Comparison of ENCODE assay signal across 14 mouse cellular contexts in the genomic region with DNA sequence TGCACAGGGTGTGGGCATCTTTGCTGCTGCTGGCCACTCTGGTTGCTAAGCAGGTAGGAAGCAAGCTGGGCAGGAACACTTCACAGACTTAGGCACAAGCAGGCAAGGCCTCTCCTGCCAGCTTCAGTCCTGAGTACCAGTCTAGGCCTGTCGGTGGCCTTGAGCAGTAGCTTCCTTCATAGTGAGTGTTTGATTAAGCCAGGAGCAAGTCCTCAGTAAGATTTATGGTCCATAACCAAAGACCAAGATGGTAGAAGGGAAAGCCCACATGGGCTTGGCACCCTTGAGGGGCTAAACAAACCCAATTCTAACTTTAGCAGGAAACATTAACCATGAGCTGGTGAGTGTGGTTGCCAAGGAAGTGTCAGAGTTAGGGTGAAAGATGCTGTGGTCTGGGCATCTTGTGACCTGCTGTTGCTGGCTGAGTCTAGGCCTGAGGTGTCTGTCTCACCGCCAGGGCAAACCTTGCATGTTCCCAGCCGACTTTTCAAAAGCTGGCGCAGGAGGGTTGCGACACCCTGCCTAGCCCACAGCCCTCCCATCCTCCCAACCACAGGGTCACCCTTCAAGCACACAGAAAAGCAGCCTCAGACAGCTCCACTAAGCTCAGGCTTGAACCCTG. TPM values are rescaled to one million over a fixed set of nuclear protein-coding genes. Genes with fewer than 3 reads are reported as not detected.
DNase-seq lines count a peak whose midpoint lies in the region; ATAC-seq lines count a peak whose summit lies in the region.
"Had no signal": no experiment of that assay in that cellular context is flagged by ENCODE, and none has a peak within 500 bp of the region (broad histone marks: within the 10 kb centered on the region; RNA-seq: fewer than 3 reads in every experiment).

No protein-coding gene starts in this region.

- ATAC-seq in heart, embryonic 16.5 days (replicated peaks; ENCODE audit: extremely low read depth, insufficient read depth, low FRiP score): 0 out of 2 replicates have a peak, but pooled peaks have one; percentile 24
- ATAC-seq: hindbrain, postnatal 0 days had no signal

- no peak overlapping the region for H3K4me3 ChIP-seq in heart, embryonic 16.5 days (ENCODE audit: low read length)
- H3K4me3 ChIP-seq: limb, embryonic 10.5 days had no signal

- 84% methylated on average over 5 of the region's 5 CpGs for WGBS in heart, embryonic 16.5 days

- H3K4me1 ChIP-seq in heart, embryonic 16.5 days (ENCODE audit: control insufficient read depth, insufficient read depth, low read length): no peaks in the 10 kb centered on the region; the same call in 1 of the 2 replicates
- H3K4me1 ChIP-seq: limb, embryonic 10.5 days had no signal

- DNase-seq in heart, postnatal 36 days: no peak
- peak; percentile 42 for DNase-seq in thymus, postnatal 0 days (ENCODE audit: low spot score)
- DNase-seq in thymus, postnatal 10 days (ENCODE audit: low spot score in 2 of 2): no peak
- DNase-seq in fibroblast of lung, adult 2 months (ENCODE audit: low read depth): peak; percentile 94
- DNase-seq in natural killer cell, adult 2 months (ENCODE audit: low spot score in 2 of 2): peak; percentile 82 to 91
- no peak for DNase-seq in kidney, postnatal 14 days
- DNase-seq in urinary bladder, postnatal 14 days (ENCODE audit: low spot score): no peak
- DNase-seq: cerebellum, adult 9-10 months; heart, adult 18-20 months; lung, adult 2 months had no signal

- H3K36me3 ChIP-seq in heart, embryonic 16.5 days (ENCODE audit: control insufficient read depth, insufficient read depth): no peaks in the 10 kb centered on the region
- H3K36me3 ChIP-seq: limb, embryonic 10.5 days had no signal

- H3K9ac ChIP-seq in heart, embryonic 16.5 days (ENCODE audit: low read length): no peak overlapping the region

- H3K27ac ChIP-seq in heart, embryonic 16.5 days (ENCODE audit: low read length): no peak overlapping the region
- H3K27ac ChIP-seq: hindbrain, postnatal 0 days; limb, embryonic 10.5 days had no signal

- intact Hi-C loops in heart, postnatal 36 days (cut with DNase I): no loop called here

- no peak overlapping the region for H3K4me2 ChIP-seq in heart, embryonic 16.5 days (ENCODE audit: low read depth, low read length)
- H3K4me2 ChIP-seq: midbrain, embryonic 11.5 days had no signal

- H3K27me3 ChIP-seq in heart, embryonic 16.5 days (ENCODE audit: control insufficient read depth, insufficient read depth, low read length): no peaks in the 10 kb centered on the region

- no peaks in the 10 kb centered on the region for H3K9me3 ChIP-seq in heart, embryonic 16.5 days (replicated peaks; ENCODE audit: control insufficient read depth, low read length)
- H3K9me3 ChIP-seq: limb, embryonic 10.5 days had no signal

RNA-seq across cellular contexts. Expression of a gene that starts 56.7 kb away (rescaled TPM):
- 25.1 TPM in 2 replicates for polyA plus RNA-seq in heart, embryonic 16.5 days (2015; fragmentation: Nextera tagmentation; extraction: Ambion mirVana)
- total RNA-seq in heart, postnatal 36 days (2021): 1 to 10 TPM; 2.7 to 3.2 TPM
- 47.6 and 52.3 TPM in 2 replicates for polyA plus RNA-seq in thymus, postnatal 0 days (2015; fragmentation: Nextera tagmentation; extraction: Ambion mirVana)

Comparison
In these comparisons a context has a peak if more than half of its experiments do, and no peak if none do; other contexts are left out.
1. DNase-seq: peak in thymus, postnatal 0 days (single experiment), fibroblast of lung, adult 2 months (single experiment) and natural killer cell, adult 2 months (2 of 2); none in heart, postnatal 36 days (0 of 2), thymus, postnatal 10 days (0 of 2), kidney, postnatal 14 days (single experiment) and urinary bladder, postnatal 14 days (single experiment).